Comparison of ENCODE assay signal across 8 mouse cellular contexts in genomic region chr3:29031811-29032210, GRCm38 (mm10). TPM values are rescaled to one million over a fixed set of nuclear protein-coding genes. Genes with fewer than 3 reads are reported as not detected.
DNase-seq lines count a peak whose midpoint lies in the region; ATAC-seq and TF ChIP-seq lines count a peak whose summit lies in the region.

No protein-coding gene starts in this region.

- DNase-seq in hindbrain, postnatal 0 days (ENCODE audit: low spot score) = no peak
- DNase-seq in hindbrain, embryonic 14.5 days (ENCODE audit: low spot score) = no peak
- peak; percentile 17 for DNase-seq in 3T3-L1 (ENCODE audit: low read depth, low spot score)
- peak; percentile 70 for DNase-seq in R1 (ENCODE audit: low read depth, low spot score)
- peak; percentile 41 for DNase-seq in kidney, postnatal 10 days
- no peak for DNase-seq in frontal cortex, postnatal 25 days (ENCODE audit: low spot score in 2 of 2)
- DNase-seq in left cerebral cortex, postnatal 36 days (ENCODE audit: low spot score in 2 of 2) = no peak
- DNase-seq in right cerebral cortex, postnatal 4 days = no peak

- no peaks in the 10 kb centered on the region for H3K36me3 ChIP-seq in hindbrain, postnatal 0 days (ENCODE audit: insufficient read depth, low read length)
- no peaks in the 10 kb centered on the region for H3K36me3 ChIP-seq in hindbrain, embryonic 14.5 days (replicated peaks; ENCODE audit: control insufficient read depth, insufficient read depth)

- no peak overlapping the region for H3K4me2 ChIP-seq in hindbrain, postnatal 0 days (ENCODE audit: low read depth, low read length)
- H3K4me2 ChIP-seq in hindbrain, embryonic 14.5 days (replicated peaks) = no peak overlapping the region

- ATAC-seq in hindbrain, postnatal 0 days = no peak
- ATAC-seq in hindbrain, embryonic 14.5 days (ENCODE audit: low FRiP score) = no peak

- 49% methylated on average over 3 of the region's 3 CpGs for WGBS in hindbrain, postnatal 0 days
- WGBS in hindbrain, embryonic 14.5 days = 41% methylated on average over 3 of the region's 3 CpGs

- TF ChIP-seq CTCF in hindbrain, postnatal 0 days (IDR thresholded peaks at IDR 0.05; ENCODE audit: low read depth) = peak; percentile 47

- H3K27ac ChIP-seq in hindbrain, postnatal 0 days = no peak overlapping the region
- no peak overlapping the region for H3K27ac ChIP-seq in hindbrain, embryonic 14.5 days

- no peak overlapping the region for H3K4me3 ChIP-seq in hindbrain, postnatal 0 days (ENCODE audit: low read length)
- H3K4me3 ChIP-seq in hindbrain, embryonic 14.5 days (replicated peaks; ENCODE audit: low read length) = no peak overlapping the region

- intact Hi-C loops in left cerebral cortex, postnatal 36 days (cut with DNase I) = no loop called here

- H3K9ac ChIP-seq in hindbrain, postnatal 0 days (replicated peaks; ENCODE audit: low read length) = no peak overlapping the region
- H3K9ac ChIP-seq in hindbrain, embryonic 14.5 days = no peak overlapping the region

- no peaks in the 10 kb centered on the region for H3K27me3 ChIP-seq in hindbrain, postnatal 0 days (ENCODE audit: insufficient read depth, low read length)
- H3K27me3 ChIP-seq in hindbrain, embryonic 14.5 days (ENCODE audit: control insufficient read depth, insufficient read depth, low read length) = no peaks in the 10 kb centered on the region

- no peaks in the 10 kb centered on the region for H3K4me1 ChIP-seq in hindbrain, postnatal 0 days (ENCODE audit: insufficient read depth, low read length)
- no peaks in the 10 kb centered on the region for H3K4me1 ChIP-seq in hindbrain, embryonic 14.5 days (replicated peaks; ENCODE audit: control insufficient read depth, insufficient read depth, low read length)

- H3K9me3 ChIP-seq in hindbrain, postnatal 0 days (ENCODE audit: low read length) = no peaks in the 10 kb centered on the region
- no peaks in the 10 kb centered on the region for H3K9me3 ChIP-seq in hindbrain, embryonic 14.5 days (ENCODE audit: control insufficient read depth, low read length)

RNA-seq across cellular contexts. Expression of gene Egfem1, which starts 50.0 kb away (rescaled TPM):
- total RNA-seq in hindbrain, postnatal 0 days (2014; rRNA removed) = 11.0 and 12.6 TPM in 2 replicates
- 4.1 and 4.5 TPM in 2 replicates for polyA plus RNA-seq in hindbrain, postnatal 0 days (2015; fragmentation: Nextera tagmentation; extraction: Ambion mirVana)
- polyA plus RNA-seq in hindbrain, embryonic 14.5 days (2014; fragmentation: Nextera tagmentation; extraction: Ambion mirVana) = 4.3 and 6.7 TPM in 2 replicates
- total RNA-seq in left cerebral cortex, postnatal 36 days (2021) = 10 to 100 TPM; 14.9 to 22.1 TPM

Comparison
In these comparisons a context has a peak if more than half of its experiments do, and no peak if none do; other contexts are left out.
1. DNase-seq: peak in 3T3-L1 (single experiment), R1 (single experiment) and kidney, postnatal 10 days (single experiment); none in hindbrain, postnatal 0 days (single experiment), hindbrain, embryonic 14.5 days (single experiment), frontal cortex, postnatal 25 days (0 of 2), left cerebral cortex, postnatal 36 days (0 of 2) and right cerebral cortex, postnatal 4 days (single experiment).